Mouse (Mus musculus) embryonic facial prominence, embryonic 10.5 days (tissue): ENCODE measurements around the gene Lrrc75a. TPM values are rescaled to one million over a fixed set of nuclear protein-coding genes. Genes with fewer than 3 reads are reported as not detected.

ENCODE experiments used
- polyA plus RNA-seq: library from polyadenylated mRNA; unstranded; fragments of >200 nt; fragmentation: Nextera tagmentation; extraction: Ambion mirVana; gene quantifications from 2 replicates; pipeline ENCODE4 v1.2.1, GENCODE M21; 2016

The Lrrc75a gene
- polyA plus RNA-seq, 1 experiment from 2014 or later, result 12.9 TPM

Other genes with a start within 250 kb of the Lrrc75a start
- 14.7 and 15.9 TPM in 2 replicates for gene Pigl, start 190.1 kb downstream of the Lrrc75a start, polyA plus RNA-seq
- 137 and 144 TPM in 2 replicates for gene Ncor1, start 190.0 kb downstream of the Lrrc75a start, polyA plus RNA-seq
- 23.0 and 25.4 TPM in 2 replicates for gene Cenpv, start 109.3 kb downstream of the Lrrc75a start, polyA plus RNA-seq
- gene Ubb, start 97.4 kb downstream of the Lrrc75a start, polyA plus RNA-seq, result 3,487 and 3,558 TPM in 2 replicates
- 2.6 and 3.8 TPM in 2 replicates for gene Trpv2, start 74.0 kb downstream of the Lrrc75a start, polyA plus RNA-seq
- 41.9 and 44.2 TPM in 2 replicates for gene Mmgt2, start 141 bp upstream of the Lrrc75a start, polyA plus RNA-seq
- 13.0 and 14.3 TPM in 2 replicates for gene Zfp287, start 83.4 kb upstream of the Lrrc75a start, polyA plus RNA-seq
- gene Gm10428, start 104.6 kb upstream of the Lrrc75a start, polyA plus RNA-seq, result not detected in 2 replicates
- gene Zfp286, start 140.9 kb upstream of the Lrrc75a start, polyA plus RNA-seq, result 25.6 and 28.5 TPM in 2 replicates
- gene Trim16, start 171.7 kb upstream of the Lrrc75a start, polyA plus RNA-seq, result 2.9 and 3.7 TPM in 2 replicates
- 0.40 and 0.81 TPM in 2 replicates for gene Fbxw10, start 198.5 kb upstream of the Lrrc75a start, polyA plus RNA-seq
- gene Tvp23b, start 230.9 kb upstream of the Lrrc75a start, polyA plus RNA-seq, result 45.4 and 50.0 TPM in 2 replicates